Mouse (Mus musculus) embryonic facial prominence, embryonic 14.5 days (tissue): ENCODE results near the gene Dera. TPM values are rescaled to one million over a fixed set of nuclear protein-coding genes. Genes with fewer than 3 reads are reported as not detected.

Experiments
- polyA plus RNA-seq: library from polyadenylated mRNA; unstranded; fragments of >200 nt; fragmentation: Nextera tagmentation; extraction: Ambion mirVana; gene quantifications from 2 replicates; pipeline ENCODE4 v1.2.1, GENCODE M21; 2014

Gene Dera
- polyA plus RNA-seq, 1 experiment from 2014 or later, result 35.4 TPM

Other genes starting within 250 kb of the Dera start
- gene Eps8, start 99.7 kb upstream of the Dera start, polyA plus RNA-seq, result 28.7 and 35.9 TPM in 2 replicates
- gene Strap, start 19.5 kb upstream of the Dera start, polyA plus RNA-seq, result 161 and 176 TPM in 2 replicates